Mouse (Mus musculus) T-helper 1 cell (primary cell): Measurements from ENCODE around the gene Il24.

Experiments used
- in situ Hi-C: fragments of 300-600 bp; cut with MboI, MseI; formaldehyde crosslinking; loops from one replicate; pipeline ENCODE4 v1.15.1; 2025; ENCODE audit warnings: high pct_unique_total_duplicates

Gene Il24

GRCm38 (mm10) chr1:130887354-130887753 lies at the start of gene Il24:
TSS of gene Il24 (minus strand) at chr1:130887454.
- in situ Hi-C loops, result loop anchor here (5.0 kb wide), 2 partner anchors 90 to 170 kb away; no protein-coding TSS in a partner anchor

DNA sequence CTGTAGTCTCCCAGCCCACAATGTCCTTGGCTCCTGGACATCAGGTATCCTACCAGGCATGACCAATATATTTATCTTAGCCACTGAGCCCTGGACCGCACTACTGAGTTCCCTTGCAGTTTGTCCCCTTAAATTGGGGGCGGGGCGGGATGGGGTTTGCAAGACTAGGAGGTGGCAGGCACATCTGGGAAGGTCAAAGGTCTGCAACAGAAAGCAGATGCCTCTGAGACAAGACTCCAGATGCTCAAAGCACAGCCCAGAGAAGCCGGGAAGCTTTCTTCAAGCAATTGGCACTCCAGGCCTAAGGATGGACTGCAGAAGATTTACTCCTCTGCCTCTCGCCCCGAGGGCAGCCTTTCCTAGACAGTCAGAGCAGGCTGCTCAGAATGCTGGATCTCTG lies 49.1 kb upstream of the Il24 start:
- in situ Hi-C loops, result no loop called here

DNA sequence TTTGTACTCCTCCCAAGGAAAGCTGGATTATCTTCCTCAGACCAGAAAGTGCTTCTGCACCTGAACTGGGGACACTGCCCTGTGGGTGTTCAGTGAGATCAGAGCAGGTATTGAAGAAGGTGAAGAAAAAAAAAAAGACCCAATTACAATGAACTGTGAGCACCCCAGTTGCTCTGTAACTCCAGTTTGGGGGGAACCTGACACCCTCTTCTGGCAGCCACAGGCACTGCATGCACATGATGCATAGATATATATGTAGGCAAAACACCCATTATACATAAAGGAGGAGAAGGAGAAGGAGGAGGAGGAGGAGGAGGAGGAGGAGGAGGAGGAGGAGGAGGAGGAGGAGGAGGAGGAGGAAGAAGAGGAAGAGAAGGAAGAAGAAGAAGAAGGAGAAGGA lies 39.2 kb upstream of the Il24 start:
- in situ Hi-C loops, result no loop called here

GRCm38 (mm10) chr1:130918323-130918980 lies 31.2 kb upstream of the Il24 start:
- in situ Hi-C loops, result no loop called here

DNA sequence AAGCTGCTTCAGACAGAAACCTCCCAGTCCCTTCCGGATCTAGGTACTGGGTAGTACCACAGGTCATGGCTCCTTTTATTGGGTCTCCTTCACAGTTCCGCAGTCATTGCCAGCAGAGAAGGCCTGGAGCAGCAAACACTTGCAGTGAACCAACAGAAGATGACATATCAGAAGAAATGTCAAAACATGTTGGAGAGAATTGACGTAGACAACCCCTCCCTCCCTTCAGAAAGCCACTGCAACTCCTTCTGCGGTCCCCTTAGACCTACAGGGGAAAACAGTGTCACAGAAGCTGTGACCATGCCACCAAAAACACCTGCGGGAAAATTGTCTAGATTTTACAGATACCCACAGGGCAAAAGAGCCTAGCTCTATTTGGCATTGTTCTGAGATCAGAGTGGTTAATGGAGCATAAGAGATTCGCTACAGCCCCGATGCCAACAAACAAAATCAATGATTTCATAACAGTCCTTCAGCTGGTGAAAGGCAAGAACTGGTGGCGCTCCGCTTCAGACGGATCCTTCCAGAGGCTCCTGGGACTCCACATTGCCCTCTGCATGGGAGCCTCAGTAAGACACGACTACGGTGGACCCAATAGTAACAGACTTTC lies 24.3 kb upstream of the Il24 start, which contains the start of gene Il20:
Gene Il20 (minus strand): TSS at position 51 of the 610 bp plus-strand sequence.
- in situ Hi-C loops, result no loop called here

DNA sequence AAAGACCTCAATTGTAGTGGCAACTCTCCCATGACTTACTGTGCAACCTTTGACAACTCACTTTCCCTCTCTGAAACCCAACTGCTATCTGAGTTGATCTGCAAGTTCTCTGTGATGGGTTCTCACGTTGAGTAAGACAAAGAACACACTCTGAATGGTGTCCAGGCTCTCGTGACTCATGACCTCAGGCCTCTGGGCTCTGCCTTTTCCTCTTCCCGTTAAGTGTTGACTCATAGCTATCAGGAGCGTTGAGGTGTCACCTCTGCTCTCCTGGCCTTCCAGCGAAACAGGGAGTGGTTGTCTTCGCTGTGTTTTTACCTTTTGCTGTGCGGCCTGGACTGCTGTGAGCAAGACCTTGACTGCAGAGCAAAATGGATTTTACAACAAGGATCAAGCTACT lies 15.3 kb upstream of the Il24 start:
- in situ Hi-C loops, result no loop called here

DNA sequence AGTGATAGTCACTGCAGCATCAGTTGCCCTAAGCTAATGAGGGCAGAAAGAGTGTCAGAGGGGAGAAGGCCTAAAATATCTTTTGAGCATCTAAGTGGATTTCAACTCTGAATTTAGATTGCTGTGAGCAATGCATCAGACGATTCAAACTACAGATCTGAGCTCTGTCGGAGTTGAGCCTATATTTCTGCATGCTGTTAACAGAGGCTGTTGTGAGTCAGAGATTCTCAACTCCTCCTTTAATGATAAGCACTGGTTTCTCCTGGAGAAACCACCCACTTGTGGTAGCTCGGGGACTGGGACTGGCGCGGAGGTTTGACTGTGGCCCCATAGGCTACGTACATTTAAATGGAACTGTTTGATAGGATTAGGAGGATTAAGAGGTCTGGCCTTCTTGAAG lies 7.2 kb upstream of the Il24 start:
- in situ Hi-C loops, result loop anchor here (5.0 kb wide), 1 partner anchor 52 kb away; no protein-coding TSS in a partner anchor

DNA sequence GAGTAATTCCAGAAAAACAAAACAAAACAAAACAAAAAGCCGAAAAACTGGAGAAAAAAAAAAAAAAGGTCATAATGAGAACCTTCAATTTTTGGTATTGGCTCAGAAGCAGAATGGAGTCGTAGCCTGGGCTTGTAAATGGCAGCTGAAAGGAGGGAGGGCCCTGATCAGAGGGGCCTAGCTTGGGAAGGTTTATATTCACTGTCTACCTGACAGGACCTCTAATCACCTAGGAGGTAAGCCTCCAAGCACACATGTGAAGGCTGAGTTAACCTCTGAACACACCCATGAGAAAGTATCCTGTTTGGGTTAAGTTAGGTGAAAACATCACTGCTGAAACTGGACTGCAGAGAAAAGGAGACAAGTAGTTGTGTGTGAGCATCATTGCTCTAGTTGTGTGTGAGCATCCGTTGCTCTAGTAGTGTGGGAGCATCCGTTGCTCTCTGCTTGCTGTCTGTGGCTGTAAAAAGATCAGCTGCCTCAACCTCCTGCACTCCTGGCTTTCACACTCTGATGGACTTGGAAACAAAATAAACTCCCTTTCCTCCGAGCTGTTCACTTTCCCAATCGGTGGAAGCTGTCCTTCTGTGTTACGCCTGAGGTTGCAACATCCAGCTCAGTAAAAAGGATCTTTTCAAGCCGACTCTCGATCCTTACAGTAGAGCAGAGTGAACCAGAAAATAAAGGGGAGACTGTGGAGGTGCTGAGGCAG lies 6.2 kb upstream of the Il24 start:
- in situ Hi-C loops, result loop anchor here (5.0 kb wide), 1 partner anchor 51 kb away; no protein-coding TSS in a partner anchor

DNA sequence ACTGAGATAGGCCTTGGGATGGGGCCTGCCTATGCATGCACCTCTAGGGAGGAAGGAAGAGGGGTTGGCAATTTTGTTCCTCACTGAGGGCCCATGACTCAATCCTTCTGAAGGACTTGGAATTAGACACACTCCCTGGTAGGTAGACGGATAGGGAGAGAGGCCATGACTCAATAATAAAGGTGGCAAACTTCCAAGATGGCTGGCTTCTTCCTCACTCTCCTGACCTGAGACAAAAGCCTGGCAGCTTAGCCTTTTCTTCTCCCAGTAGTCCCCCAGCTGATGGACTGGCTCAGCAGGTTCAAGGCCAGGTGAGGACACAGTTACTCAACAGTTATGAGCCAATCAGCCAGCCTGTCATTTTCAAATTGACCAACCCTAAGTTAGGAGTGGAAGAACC lies 5.2 kb upstream of the Il24 start:
- in situ Hi-C loops, result loop anchor here (5.0 kb wide), 1 partner anchor 50 kb away; no protein-coding TSS in a partner anchor

DNA sequence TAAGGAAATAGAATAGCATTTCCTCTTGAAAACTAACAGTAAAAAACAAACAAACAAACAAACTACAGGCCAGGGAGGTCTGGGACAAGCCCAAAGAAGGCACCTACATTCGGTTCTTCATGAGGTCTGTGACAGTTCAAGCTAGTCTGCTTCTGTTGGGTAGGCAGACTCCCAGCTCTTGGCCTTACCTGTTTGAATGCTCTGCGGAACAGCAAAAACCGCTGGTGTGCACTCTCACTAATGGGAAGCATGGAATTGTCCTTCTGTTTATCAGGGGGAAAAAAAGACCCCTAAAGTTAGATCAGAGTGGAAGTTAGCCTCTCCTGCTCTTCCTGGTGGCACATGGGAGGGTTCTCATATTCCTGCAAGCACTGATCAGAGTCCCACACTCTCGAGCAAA lies 4.1 kb downstream of the Il24 start:
- in situ Hi-C loops, result no loop called here

DNA sequence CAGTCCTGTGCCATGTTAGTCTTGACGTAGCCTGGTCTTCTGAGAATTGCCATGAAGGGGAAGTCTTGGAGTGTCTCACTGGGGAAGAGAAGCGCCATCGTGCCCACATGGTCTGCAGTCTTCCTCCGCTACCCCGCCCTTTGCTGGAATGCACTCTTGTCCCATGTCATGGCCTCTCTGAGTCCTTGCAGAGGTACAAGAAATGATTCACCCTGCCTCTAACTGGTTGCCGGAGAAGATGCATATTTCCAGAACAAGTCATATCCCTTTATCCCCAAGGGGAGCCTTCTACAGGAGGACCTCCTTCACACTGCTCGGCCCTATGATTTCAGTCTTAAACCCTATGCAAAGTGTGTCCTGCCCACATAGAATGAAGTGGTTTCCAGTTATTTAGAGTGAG lies 7.3 kb downstream of the Il24 start:
- in situ Hi-C loops, result no loop called here

DNA sequence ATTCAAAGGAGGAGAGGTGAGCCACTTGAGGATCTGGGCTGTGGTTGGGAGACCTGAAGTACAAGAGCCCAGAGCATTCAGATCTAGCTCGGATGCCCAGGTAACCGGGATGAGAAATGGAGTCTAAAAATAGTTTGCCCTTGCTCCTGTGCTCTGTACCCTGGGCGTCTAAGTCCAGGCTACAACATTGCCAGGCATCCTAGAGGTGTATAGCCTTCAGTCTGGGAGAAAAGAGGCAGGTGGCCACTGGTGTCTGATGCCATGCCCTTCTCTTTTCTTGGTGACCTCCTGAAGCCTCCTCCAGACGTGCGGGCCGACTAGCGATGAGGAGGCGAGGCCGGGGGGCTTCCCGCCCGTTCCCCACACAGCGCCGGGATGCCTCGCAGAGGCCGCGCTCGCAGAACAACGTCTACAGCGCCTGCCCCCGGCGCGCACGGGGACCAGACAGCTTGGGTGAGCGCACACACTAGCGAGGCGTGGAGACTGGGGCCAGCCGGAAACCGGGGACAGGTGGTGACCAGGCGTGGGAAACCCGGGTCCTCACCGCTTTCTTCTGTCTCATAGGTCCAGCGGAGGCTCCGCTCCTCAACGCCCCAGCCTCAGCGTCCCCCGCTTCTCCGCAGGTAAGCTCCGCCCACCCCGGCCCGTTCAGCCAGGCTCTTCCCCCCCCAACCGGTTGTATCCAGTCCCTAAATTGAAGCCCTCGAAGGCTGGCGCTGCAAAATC lies 9.2 kb downstream of the Il24 start:
- in situ Hi-C loops, result no loop called here

GRCm38 (mm10) chr1:130876931-130877509 lies 10.2 kb downstream of the Il24 start:
- in situ Hi-C loops, result no loop called here

GRCm38 (mm10) chr1:130875910-130876309 lies 11.3 kb downstream of the Il24 start:
- in situ Hi-C loops, result no loop called here

GRCm38 (mm10) chr1:130875139-130875538 lies 12.1 kb downstream of the Il24 start:
- in situ Hi-C loops, result no loop called here

GRCm38 (mm10) chr1:130872912-130873311 lies 14.3 kb downstream of the Il24 start:
- in situ Hi-C loops, result no loop called here

- in situ Hi-C loops, result no loop called here
These were observed 21.6 kb downstream of the Il24 start, which contains the start of gene Fcmr for GRCm38 (mm10) chr1:130865541-130866221. TSS of gene Fcmr (plus strand) at chr1:130865669.

- in situ Hi-C loops, result no loop called here
These were observed 22.5 kb downstream of the Il24 start for GRCm38 (mm10) chr1:130864741-130865140.

DNA sequence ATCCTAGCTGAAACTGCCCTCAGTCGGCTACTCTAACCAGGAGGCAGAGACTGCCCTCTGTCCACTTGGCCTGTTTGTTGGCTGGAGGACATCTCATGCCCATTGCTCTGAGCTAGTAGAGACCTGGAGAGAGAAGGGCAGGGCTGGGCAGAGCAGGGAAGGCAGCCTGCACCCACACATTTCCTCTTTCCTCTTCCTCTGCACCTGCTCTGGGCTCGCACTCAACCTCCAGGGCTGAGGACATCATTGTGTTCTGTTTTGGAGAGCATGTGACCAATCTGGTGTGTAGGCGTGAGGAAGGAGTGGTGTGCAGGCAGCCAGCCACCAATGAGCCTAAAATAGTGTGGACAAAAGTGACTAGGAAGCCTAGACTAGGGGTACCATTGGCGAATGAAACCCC lies 23.0 kb downstream of the Il24 start:
- in situ Hi-C loops, result no loop called here

- in situ Hi-C loops, result no loop called here
These were observed 29.8 kb downstream of the Il24 start for GRCm38 (mm10) chr1:130857456-130857855.

- in situ Hi-C loops, result no loop called here
These were observed 31.5 kb downstream of the Il24 start for GRCm38 (mm10) chr1:130855723-130856122.
